Mouse (Mus musculus): Measurements from ENCODE around the gene Gja3. TPM values are rescaled to one million over a fixed set of nuclear protein-coding genes. Genes with fewer than 3 reads are reported as not detected.
"Not testable (repeated sequence)": the region's sequence is repeated elsewhere in the genome, so short reads cannot be mapped to it uniquely, and the experiment has no call there.

Gja3 gene
- polyA plus RNA-seq, 1 experiment from 2014 or later: 0.19 TPM

GRCm38 (mm10) chr14:57018436-57018835 lies 39.5 kb downstream of the Gja3 start:
- 84% methylated on average over 2 of the region's 2 CpGs for WGBS
- no peaks in the 10 kb centered on the region for H3K4me1 ChIP-seq
- H3K27ac ChIP-seq: no peak overlapping the region
- no peak overlapping the region for H3K4me2 ChIP-seq (replicated peaks)
- no peaks in the 10 kb centered on the region for H3K36me3 ChIP-seq
- no peaks in the 10 kb centered on the region for H3K27me3 ChIP-seq
- no peaks in the 10 kb centered on the region for H3K9me3 ChIP-seq (replicated peaks)
- no peak overlapping the region for H3K4me3 ChIP-seq
- H3K9ac ChIP-seq: no peak overlapping the region
- no peak for ATAC-seq (ENCODE audit: low FRiP score)

GRCm38 (mm10) chr14:57016806-57017205 lies 41.1 kb downstream of the Gja3 start:
- H3K9ac ChIP-seq; H3K9me3 ChIP-seq (replicated peaks); H3K27ac ChIP-seq; H3K4me3 ChIP-seq; H3K4me1 ChIP-seq; ATAC-seq (ENCODE audit: low FRiP score); H3K36me3 ChIP-seq; H3K27me3 ChIP-seq; H3K4me2 ChIP-seq (replicated peaks): not testable (repeated sequence)

DNA sequence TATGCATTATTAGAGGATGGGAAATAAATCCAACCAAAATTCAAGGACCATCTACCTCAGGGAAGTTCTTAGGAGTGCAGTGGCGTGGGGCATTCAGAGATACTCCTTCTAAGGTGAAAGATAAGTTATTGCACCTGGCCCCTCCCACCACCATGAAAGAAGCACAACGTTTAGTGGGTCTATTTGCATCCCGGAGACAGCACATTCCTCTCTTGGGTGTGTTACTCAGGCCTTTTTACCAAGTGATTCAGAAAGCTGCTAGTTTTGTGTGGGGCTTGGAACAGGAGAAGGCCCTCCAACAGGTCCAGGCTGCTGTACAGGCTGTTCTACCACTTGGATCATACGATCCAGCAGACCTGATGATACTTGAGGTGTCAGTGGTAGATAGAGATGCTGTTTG lies 69.3 kb downstream of the Gja3 start:
- H3K27ac ChIP-seq: no peak overlapping the region
- no peak for ATAC-seq (ENCODE audit: low FRiP score)
- no peak overlapping the region for H3K4me2 ChIP-seq (replicated peaks)
- WGBS: 82% methylated on average over 4 of the region's 4 CpGs
- no peak overlapping the region for H3K4me3 ChIP-seq
- no peaks in the 10 kb centered on the region for H3K27me3 ChIP-seq
- H3K4me1 ChIP-seq: no peaks in the 10 kb centered on the region
- H3K9ac ChIP-seq: no peak overlapping the region
- no peaks in the 10 kb centered on the region for H3K36me3 ChIP-seq
- H3K9me3 ChIP-seq (replicated peaks): no peaks in the 10 kb centered on the region

Other genes starting within 250 kb of the Gja3 start
- 35.5 and 35.8 TPM in 2 replicates for gene Zmym5, start 246.4 kb downstream of the Gja3 start, polyA plus RNA-seq (2016; fragmentation: Nextera tagmentation; extraction: Ambion mirVana)
- gene Zmym2, start 171.4 kb downstream of the Gja3 start, polyA plus RNA-seq (2016; fragmentation: Nextera tagmentation; extraction: Ambion mirVana): 89.1 and 89.5 TPM in 2 replicates
- 31.7 and 32.0 TPM in 2 replicates for gene Gjb2, start 46.6 kb upstream of the Gja3 start, polyA plus RNA-seq (2016; fragmentation: Nextera tagmentation; extraction: Ambion mirVana)
- gene Gm4491, start 57.8 kb upstream of the Gja3 start, polyA plus RNA-seq (2016; fragmentation: Nextera tagmentation; extraction: Ambion mirVana): not detected in 2 replicates
- gene Gjb6, start 75.5 kb upstream of the Gja3 start, polyA plus RNA-seq (2016; fragmentation: Nextera tagmentation; extraction: Ambion mirVana): 12.0 and 13.7 TPM in 2 replicates